Mouse (Mus musculus) cerebellum, adult 2 months (tissue): ENCODE measurements at regions not wholly inside any gene's neighbourhood (a gene's known extent, or its start where the extent isn't known, plus 50 kb on each side); places are given as distances from the start of the nearest gene placed in this dataset.

Experiments used
- CTCF ChIP-seq: fragments of 200-500 bp; IDR thresholded peaks from 2 replicates; pipeline ENCODE4 v1.5.1; 2011; ENCODE audit warnings: low read depth, mild to moderate bottlenecking, control low read depth, low read length, moderate library complexity, borderline replicate concordance; ENCODE audit not compliant: insufficient read depth
- POLR2A ChIP-seq: fragments of 200-500 bp; IDR thresholded peaks from 2 replicates; pipeline ENCODE4 v1.6.1; 2011; ENCODE audit warnings: low read length, control low read depth, borderline replicate concordance; ENCODE audit not compliant: insufficient read depth

DNA sequence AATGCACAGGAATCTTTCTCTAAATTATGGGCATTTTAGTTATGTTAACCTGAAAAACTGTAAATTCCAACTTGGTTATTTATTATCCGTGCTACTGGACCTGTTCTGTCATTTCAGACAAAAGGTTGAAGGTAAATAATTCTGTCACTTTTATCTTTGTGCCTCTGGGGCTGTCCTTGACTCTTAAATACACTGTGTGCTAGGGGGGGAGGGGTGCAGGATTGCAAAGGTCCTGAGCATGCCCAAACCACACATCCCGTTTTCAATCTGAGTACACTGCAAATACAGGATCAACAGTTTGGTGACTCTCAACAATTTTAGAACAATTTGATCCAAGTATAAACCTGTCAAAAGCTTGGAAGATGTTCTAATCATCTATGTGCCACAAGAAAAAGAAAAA is 227.4 kb upstream of the Pabpc6 start:
- TF ChIP-seq CTCF (no peak), POLR2A (no peak)
